Mouse (Mus musculus) cortical plate, adult 2 months (tissue): Measurements from ENCODE around the gene Prr14. TPM values are rescaled to one million over a fixed set of nuclear protein-coding genes. Genes with fewer than 3 reads are reported as not detected.
"Not testable (repeated sequence)": the region's sequence is repeated elsewhere in the genome, so short reads cannot be mapped to it uniquely, and the experiment has no call there.

ENCODE experiments used
- H3K27ac ChIP-seq: fragments of 200-500 bp; 2 replicates; pipeline ENCODE4 v1.5.1; 2012; ENCODE audit warnings: low read length, control low read depth, inconsistent platforms; ENCODE audit not compliant: insufficient read depth
- H3K4me1 ChIP-seq: fragments of 200-500 bp; 2 replicates; pipeline ENCODE4 v1.6.1; 2011; ENCODE audit warnings: low read length; ENCODE audit not compliant: control insufficient read depth, insufficient read depth
- H3K4me3 ChIP-seq: fragments of 200-500 bp; 2 replicates; pipeline ENCODE4 v1.5.1; 2011; ENCODE audit warnings: mild to moderate bottlenecking, low read length, control low read depth; ENCODE audit not compliant: insufficient read depth
- CTCF ChIP-seq: fragments of 200-500 bp; IDR thresholded peaks from 2 replicates; pipeline ENCODE4 v1.5.1; 2011; ENCODE audit warnings: mild to moderate bottlenecking, control low read depth, low read length; ENCODE audit not compliant: insufficient read depth; ENCODE audit errors: extremely low read depth
- POLR2A ChIP-seq: fragments of 200-500 bp; IDR thresholded peaks from 2 replicates; pipeline ENCODE4 v1.6.1; 2011; ENCODE audit warnings: mild to moderate bottlenecking, low read length, control low read depth; ENCODE audit not compliant: insufficient read depth; ENCODE audit errors: extremely low read depth
- polyA plus RNA-seq: library from polyadenylated mRNA; depleted of rRNA; stranded (reverse); fragments of >200 nt; gene quantifications from 2 replicates; pipeline ENCODE4 v1.2.3, GENCODE M21; 2012

Prr14 gene
- polyA plus RNA-seq, 1 experiment = 44.8 TPM

DNA sequence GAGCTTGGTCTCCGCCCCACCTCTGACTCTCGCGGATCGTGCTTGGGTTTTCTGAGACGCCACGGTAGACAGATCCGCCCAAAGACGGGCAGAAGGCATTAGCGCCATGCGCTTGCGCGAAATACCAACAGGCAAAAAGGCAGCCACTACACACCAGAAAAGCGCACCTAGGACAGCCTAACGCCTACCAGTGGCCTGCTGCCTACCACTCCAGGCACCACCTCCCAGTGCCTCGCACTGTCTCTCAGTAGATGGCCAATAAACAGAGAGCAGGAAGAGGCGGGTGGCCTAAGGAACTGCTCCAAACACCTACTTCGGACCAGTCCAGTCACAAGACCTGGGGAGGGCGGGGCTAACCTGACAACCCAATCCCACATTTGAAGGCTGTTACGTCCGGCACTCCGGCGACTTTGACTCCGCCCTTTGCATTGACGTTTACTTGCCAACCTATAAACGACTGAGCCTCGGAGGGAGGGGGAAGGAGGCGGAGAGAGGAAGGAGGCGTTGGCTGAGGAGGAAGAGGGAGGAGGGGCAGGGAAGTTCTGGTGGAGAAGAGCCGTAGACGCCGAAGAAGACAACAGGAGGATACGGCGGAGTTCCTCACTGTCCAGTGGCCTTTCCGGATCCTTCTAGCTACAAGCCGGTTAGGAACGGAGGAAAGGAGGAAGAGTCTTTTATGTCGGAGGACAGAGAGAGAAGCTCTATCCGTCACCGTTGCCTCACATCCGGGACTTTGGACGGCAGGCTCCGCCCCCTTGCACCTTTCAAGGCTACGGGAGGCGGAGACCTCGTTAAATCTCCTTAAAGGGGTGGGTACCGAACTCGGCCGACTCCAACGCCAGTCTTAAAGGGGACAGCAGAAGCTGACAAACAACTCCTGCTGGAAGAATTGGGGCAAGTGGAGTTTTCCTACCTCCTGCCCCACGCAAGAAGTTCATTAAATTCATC, 18.6 kb downstream of the Prr14 start:
- peak; percentile 85 for TF ChIP-seq POLR2A
- no peak for TF ChIP-seq CTCF

DNA sequence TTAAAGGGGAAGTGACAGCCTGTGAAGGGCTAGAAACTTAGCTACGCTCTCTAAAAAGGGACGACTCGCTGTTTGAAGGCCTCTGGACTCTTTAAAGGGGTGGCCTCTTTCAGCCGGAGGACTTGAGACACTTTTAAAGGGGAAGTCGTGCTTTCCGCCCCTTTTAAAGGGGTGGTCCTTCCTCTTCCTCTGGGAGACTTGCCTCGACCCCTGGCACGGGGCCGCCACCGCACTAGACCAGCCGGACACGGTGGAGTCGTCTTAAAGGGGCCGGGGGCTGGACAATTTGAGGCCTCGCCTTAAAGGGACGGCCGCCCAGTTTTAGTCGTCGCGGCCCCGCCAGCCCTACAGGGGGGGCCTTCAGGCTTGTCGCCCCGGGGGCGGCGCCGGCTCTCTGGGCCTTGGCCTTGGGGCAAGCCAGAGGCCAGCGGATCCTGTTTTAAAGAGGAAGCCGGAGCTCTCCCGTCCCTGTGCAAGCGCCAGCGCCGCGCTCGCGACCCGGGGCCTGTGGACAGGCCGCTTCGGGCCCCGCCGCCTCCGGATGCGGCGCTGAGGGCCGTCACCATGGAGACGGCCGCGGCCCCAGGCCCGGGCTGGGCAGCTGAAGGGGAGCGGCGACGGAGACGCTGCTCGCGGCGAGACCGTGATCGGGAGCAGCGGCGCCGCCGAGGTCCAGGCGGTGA, 19.4 kb downstream of the Prr14 start, which contains the start of gene Fbrs:
TSS of gene Fbrs (plus strand) at position 565 of the 683 bp plus-strand sequence.
- Histone ChIP-seq H3K4me1 (peaks cover 3% of the 10 kb centered on the region; the same call in 1 of the 2 replicates), H3K4me3 (peak within 1 kb of the TSS; percentile 52), H3K27ac (peak within 1 kb of the TSS; percentile 90)
- TF ChIP-seq CTCF = no peak
- TF ChIP-seq POLR2A = peak; percentile 27

More for the DNA sequence above, 18.6 kb downstream of the Prr14 start:
- Histone ChIP-seq H3K4me3 (peak overlapping the region; percentile 52), H3K4me1 (peaks cover 3% of the 10 kb centered on the region; the same call in 1 of the 2 replicates), H3K27ac (peak overlapping the region; percentile 90)

DNA sequence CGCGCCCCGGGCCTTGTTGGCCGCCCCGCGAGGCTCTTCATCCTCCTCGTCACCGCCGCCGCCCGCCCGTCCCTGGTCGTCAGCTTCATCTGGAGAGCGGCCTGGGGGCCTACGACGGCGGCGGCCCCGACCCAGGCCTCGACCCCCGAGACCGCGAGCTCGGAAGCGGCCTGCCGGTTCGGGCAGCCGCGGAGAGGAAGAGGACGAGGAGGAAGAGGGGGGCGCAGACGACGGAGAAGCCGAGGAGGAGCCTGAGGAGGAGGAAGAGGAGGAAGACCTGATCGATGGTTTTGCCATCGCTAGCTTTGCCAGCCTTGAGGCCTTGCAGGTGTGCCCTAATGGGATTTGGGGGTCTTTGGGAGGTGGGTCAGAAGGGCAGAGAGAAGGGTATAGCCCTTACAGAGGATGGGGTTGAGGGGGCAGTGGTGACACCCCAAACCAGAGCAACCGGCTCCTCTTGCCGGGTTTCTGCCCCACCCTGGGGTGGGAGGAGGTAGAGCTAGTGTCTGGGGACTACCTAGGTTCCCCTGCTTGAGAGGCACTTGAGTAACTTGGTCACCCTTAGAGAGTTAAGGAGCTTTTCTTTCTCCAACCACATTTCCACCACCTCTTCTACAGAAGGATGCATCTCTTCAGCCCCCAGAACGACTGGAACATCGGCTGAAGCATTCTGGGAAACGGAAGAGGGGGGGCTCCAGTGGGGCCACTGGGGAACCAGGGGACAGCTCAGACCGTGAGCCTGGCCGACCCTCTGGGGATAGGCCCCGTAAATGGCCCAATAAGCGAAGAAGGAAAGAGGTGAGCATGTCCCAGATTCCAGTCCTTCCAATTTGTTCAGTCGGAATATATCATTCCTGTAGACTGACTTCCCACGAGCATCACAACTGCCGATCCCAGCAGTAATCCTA, 20.2 kb downstream of the Prr14 start:
- TF ChIP-seq CTCF (no peak), POLR2A (no peak)
- H3K27ac ChIP-seq = peak overlapping the region; percentile 90
- peak overlapping the region; percentile 52 for H3K4me3 ChIP-seq
- peaks cover 3% of the 10 kb centered on the region; the same call in 1 of the 2 replicates for H3K4me1 ChIP-seq

DNA sequence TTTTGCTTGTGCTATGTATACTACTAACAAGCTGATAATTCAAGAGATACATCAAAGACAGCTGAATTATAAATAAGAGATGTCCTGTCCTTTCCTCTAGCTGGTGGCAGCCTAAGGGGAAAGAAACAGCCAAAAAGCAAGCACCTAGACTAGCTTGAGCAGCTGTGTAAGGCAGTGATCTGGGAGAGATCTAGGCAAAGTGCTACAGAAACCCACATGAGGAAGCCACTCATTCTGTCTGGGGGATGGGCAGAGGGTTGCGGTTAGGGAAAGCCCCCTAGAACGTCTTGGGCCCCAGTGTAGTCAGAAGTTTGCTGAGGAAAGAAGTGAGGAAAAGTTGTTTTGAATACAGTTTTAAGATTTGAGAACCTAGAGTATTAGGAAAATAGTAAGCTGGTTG, 20.9 kb downstream of the Prr14 start:
- Histone ChIP-seq H3K4me3 (peak overlapping the region; percentile 52), H3K4me1 (peaks cover 3% of the 10 kb centered on the region; the same call in 1 of the 2 replicates), H3K27ac (no peak overlapping the region)
- TF ChIP-seq CTCF = no peak
- TF ChIP-seq POLR2A = no peak

DNA sequence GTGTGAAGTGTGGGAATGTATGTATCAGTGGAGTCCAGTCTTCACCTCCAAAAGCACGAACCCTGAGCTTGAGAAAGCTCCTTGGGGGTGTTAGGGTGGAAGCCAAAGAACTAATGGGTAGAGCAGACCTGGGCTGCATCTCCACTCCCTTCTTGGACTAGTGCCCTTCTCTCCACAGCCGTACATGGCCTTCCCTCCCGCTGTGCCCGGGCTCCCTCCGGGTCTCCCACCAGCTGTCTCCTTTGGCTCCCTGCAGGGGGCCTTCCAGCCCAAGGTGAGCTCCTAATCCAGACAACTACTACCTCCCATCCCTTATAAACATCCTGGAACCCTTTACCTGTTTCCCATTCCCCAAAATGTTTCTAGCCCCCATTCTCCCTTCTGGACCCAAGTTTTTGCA, 26.0 kb downstream of the Prr14 start:
- Histone ChIP-seq H3K4me3 (no peak overlapping the region), H3K4me1 (peaks cover 2% of the 10 kb centered on the region; the same call in 1 of the 2 replicates), H3K27ac (no peak overlapping the region)
- TF ChIP-seq POLR2A = no peak
- TF ChIP-seq CTCF = no peak

DNA sequence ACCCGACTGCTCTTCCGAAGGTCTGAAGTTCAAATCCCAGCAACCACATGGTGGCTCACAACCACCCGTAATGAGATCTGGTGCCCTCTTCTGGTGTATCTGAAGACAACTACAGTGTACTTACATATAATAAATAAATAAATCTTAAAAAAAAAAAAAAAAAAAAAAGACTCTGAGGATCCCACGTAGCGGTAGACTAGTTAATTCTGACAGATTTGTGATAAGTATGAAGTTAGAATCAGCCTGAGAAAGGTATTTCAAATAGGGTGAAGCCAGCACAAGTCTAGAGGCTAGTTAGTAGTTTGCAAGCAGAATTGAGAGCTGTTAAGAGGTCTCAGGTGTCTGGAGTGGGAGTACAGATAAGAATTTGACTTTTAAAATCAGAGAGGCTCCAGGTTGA, 29.0 kb downstream of the Prr14 start:
- H3K27ac ChIP-seq, H3K4me1 ChIP-seq: not testable (repeated sequence)

DNA sequence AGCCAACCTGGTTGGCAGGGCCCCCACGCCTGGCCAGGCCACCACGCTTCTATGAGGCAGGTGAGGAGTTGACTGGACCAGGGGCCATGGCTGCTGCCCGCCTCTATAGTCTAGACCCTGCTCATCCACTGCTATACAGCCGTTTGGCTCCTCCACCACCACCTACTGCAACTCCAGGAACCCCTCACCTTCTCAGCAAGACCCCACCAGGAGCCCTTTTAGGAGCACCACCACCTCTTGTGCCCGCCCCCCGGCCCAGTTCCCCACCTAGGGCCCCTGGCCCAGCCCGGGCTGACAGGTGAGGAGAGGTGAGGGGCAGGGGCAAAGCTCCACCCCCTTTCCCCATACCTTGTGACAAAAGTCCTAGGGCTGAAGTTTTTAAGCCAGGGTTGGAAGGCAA, 30.6 kb downstream of the Prr14 start:
- TF ChIP-seq CTCF (no peak), POLR2A (no peak)
- no peak overlapping the region for H3K27ac ChIP-seq
- H3K4me1 ChIP-seq = no peaks in the 10 kb centered on the region
- H3K4me3 ChIP-seq = no peak overlapping the region

More for the DNA sequence above, 29.0 kb downstream of the Prr14 start:
- not testable (repeated sequence) for H3K4me3 ChIP-seq

DNA sequence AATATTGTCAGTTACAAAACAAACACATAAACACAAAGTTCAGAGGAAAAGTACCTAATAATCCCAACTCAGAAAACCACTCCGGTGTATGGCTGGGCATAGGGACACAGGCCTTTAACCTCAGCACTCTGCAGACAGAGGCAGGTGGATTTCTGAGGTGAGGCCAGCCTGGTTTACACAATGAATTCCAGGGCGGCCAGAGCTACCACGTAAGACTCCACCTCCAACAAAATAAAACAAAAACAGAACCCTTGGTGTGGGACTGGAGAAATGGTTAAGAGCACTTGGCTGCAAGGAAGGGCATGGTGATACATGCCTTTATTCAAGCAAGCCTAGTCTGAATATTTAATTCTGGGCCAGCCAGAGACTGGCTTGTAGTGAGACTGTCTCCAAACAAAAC, 32.4 kb downstream of the Prr14 start:
- no peaks in the 10 kb centered on the region for H3K4me1 ChIP-seq
- no peak for TF ChIP-seq POLR2A
- no peak for TF ChIP-seq CTCF
- no peak overlapping the region for H3K27ac ChIP-seq
- no peak overlapping the region for H3K4me3 ChIP-seq

DNA sequence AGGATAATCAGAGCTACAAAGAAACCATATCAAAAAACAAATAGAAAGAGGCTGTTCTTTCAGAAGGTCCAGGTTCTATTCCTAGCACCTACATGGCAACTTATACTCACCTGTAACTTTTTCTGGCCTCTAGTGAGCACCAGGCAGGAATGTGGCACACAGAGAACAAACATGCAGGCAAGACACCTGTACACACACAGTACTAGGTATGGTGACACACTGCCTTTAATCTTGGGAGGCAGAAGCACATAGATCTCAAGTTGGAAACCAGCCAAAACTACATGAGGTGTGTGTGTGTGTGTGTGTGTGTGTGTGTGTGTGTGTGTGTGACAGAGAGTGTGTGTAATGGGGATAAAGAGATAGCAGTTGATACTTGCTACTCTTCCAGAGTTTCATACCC, 35.2 kb downstream of the Prr14 start:
- no peaks in the 10 kb centered on the region for H3K4me1 ChIP-seq
- no peak overlapping the region for H3K4me3 ChIP-seq
- TF ChIP-seq CTCF (no peak), POLR2A (no peak)
- no peak overlapping the region for H3K27ac ChIP-seq
